Mouse (Mus musculus) stomach, embryonic 14.5 days (tissue): ENCODE measurements around the gene Snap91. TPM values are rescaled to one million over a fixed set of nuclear protein-coding genes. Genes with fewer than 3 reads are reported as not detected.

ENCODE experiments used
- ATAC-seq: fragments of 200-750 bp; cut with Nextera tagmentation; 2 replicates; pipeline ENCODE4 v1.8.0; 2017; ENCODE audit warnings: low read depth, moderate TSS enrichment; ENCODE audit not compliant: insufficient number of reproducible peaks, insufficient read depth, low FRiP score
- H3K27ac ChIP-seq: fragments of 300-500 bp; sonication (generic); 2 replicates; pipeline ENCODE4 v1.5.1; 2014; ENCODE audit warnings: mild to moderate bottlenecking, low read length, moderate library complexity, mixed read lengths
- H3K27me3 ChIP-seq: fragments of 300-500 bp; sonication (generic); 2 replicates; pipeline ENCODE4 v1.6.1; 2014; ENCODE audit warnings: low read length, control low read depth, mixed read lengths; ENCODE audit not compliant: control insufficient read depth, insufficient read depth
- H3K36me3 ChIP-seq: fragments of 300-500 bp; sonication (generic); 2 replicates; pipeline ENCODE4 v1.6.1; 2014; ENCODE audit warnings: mild to moderate bottlenecking, control low read depth, low read length, moderate library complexity, mixed read lengths; ENCODE audit not compliant: control insufficient read depth, insufficient read depth
- H3K4me1 ChIP-seq: fragments of 300-500 bp; sonication (generic); 2 replicates; pipeline ENCODE4 v1.6.1; 2014; ENCODE audit warnings: low read length, control low read depth, mixed read lengths; ENCODE audit not compliant: control insufficient read depth, insufficient read depth
- H3K4me2 ChIP-seq: fragments of 300-500 bp; sonication (generic); replicated peaks from 2 replicates; pipeline ENCODE4 v1.6.1; 2014; ENCODE audit warnings: low read depth, low read length, control low read depth
- H3K4me3 ChIP-seq: fragments of 300-500 bp; sonication (generic); 2 replicates; pipeline ENCODE4 v1.5.1; 2014; ENCODE audit warnings: low read depth, low read length, control low read depth
- H3K9ac ChIP-seq: fragments of 300-500 bp; sonication (generic); replicated peaks from 2 replicates; pipeline ENCODE4 v1.6.1; 2014; ENCODE audit warnings: low read depth, mild to moderate bottlenecking, control low read depth, low read length, moderate library complexity, mixed read lengths
- H3K9me3 ChIP-seq: fragments of 300-500 bp; sonication (generic); 2 replicates; pipeline ENCODE4 v1.6.1; 2016; ENCODE audit warnings: low read depth, low read length, control low read depth; ENCODE audit not compliant: control insufficient read depth
- WGBS: fragments of 180-500 bp; shearing (Covaris S2); extraction: QIAGEN DNeasy Blood & Tissue Kit; methylation state at CpG from one replicate; pipeline ENCODE4 v1.1.7; 2014; 5-methylcytosine and 5-hydroxymethylcytosine counted together
- polyA plus RNA-seq: library from polyadenylated mRNA; unstranded; fragments of >200 nt; fragmentation: Nextera tagmentation; extraction: Ambion mirVana; gene quantifications from 2 replicates; pipeline ENCODE4 v1.2.1, GENCODE M21; 2014

Snap91 gene
- polyA plus RNA-seq, 1 experiment from 2014 or later, result 4.5 TPM

GRCm38 (mm10) chr9:86873681-86874080 is 6.8 kb downstream of the Snap91 start:
- Histone ChIP-seq H3K27ac (no peak overlapping the region), H3K4me1 (no peaks in the 10 kb centered on the region), H3K4me2 (no peak overlapping the region), H3K27me3 (peaks cover 7% of the 10 kb centered on the region), H3K9ac (no peak overlapping the region), H3K36me3 (no peaks in the 10 kb centered on the region), H3K9me3 (no peaks in the 10 kb centered on the region), H3K4me3 (no peak overlapping the region)
- 79% methylated on average over 4 of the region's 4 CpGs for WGBS
- no peak for ATAC-seq

DNA sequence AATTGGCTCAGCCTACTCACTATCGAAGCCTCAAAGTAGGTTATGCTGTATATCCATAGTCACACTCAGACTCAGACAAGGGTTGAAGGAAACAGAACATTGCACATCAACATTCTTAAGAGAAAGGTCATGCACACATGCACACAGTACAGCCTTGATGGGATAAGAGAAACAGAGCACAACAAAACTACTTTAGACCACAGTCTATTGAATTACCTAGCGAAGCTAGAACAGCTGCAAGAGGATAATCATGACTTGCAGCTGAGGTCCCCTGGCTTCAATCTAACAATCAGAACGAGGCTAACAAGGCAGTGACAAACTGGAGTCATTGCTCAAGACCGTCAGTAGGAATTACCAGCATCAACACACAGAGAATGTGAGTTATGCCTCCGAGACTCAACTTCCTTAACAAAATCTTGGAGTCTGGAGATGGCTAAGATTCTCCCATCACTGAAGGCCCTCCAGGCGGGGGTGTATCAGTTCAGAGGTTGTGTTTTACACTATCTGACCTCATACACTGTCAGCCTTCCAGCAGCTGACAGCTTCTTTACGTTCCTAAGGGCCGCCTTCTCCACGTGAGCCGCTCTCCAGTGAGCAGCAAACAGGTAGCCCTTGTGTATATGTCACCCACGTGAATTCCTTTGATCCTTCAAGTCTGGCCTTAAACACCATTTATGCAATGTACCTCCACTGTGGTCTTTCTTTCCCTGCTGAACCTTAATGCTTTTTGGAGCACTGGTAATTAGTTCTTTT is 10.7 kb downstream of the Snap91 start:
- no peak overlapping the region for H3K27ac ChIP-seq
- no peak overlapping the region for H3K4me2 ChIP-seq
- ATAC-seq, result no peak
- H3K9me3 ChIP-seq, result no peaks in the 10 kb centered on the region
- H3K4me1 ChIP-seq, result no peaks in the 10 kb centered on the region
- H3K27me3 ChIP-seq, result no peaks in the 10 kb centered on the region
- H3K36me3 ChIP-seq, result no peaks in the 10 kb centered on the region
- H3K4me3 ChIP-seq, result no peak overlapping the region
- 56% methylated on average over 11 of the region's 11 CpGs for WGBS
- H3K9ac ChIP-seq, result no peak overlapping the region

- Histone ChIP-seq H3K4me2 (no peak overlapping the region), H3K27me3 (no peaks in the 10 kb centered on the region), H3K9me3 (no peaks in the 10 kb centered on the region; the same call in 1 of the 2 replicates), H3K9ac (no peak overlapping the region), H3K4me3 (no peak overlapping the region), H3K36me3 (no peaks in the 10 kb centered on the region), H3K4me1 (no peaks in the 10 kb centered on the region), H3K27ac (no peak overlapping the region)
- WGBS, result 79% methylated on average over 4 of the region's 4 CpGs
- ATAC-seq, result no peak
Measured at GRCm38 (mm10) chr9:86858101-86858500, 22.4 kb downstream of the Snap91 start.

- H3K9me3 ChIP-seq, result no peaks in the 10 kb centered on the region; the same call in 1 of the 2 replicates
- no peak overlapping the region for H3K27ac ChIP-seq
- WGBS, result 88% methylated on average over 2 of the region's 2 CpGs
- no peak overlapping the region for H3K9ac ChIP-seq
- no peak for ATAC-seq
- no peaks in the 10 kb centered on the region for H3K27me3 ChIP-seq
- H3K4me2 ChIP-seq, result no peak overlapping the region
- no peaks in the 10 kb centered on the region for H3K4me1 ChIP-seq
- no peaks in the 10 kb centered on the region for H3K36me3 ChIP-seq
- no peak overlapping the region for H3K4me3 ChIP-seq
Measured at GRCm38 (mm10) chr9:86857626-86858025, 22.8 kb downstream of the Snap91 start.

DNA sequence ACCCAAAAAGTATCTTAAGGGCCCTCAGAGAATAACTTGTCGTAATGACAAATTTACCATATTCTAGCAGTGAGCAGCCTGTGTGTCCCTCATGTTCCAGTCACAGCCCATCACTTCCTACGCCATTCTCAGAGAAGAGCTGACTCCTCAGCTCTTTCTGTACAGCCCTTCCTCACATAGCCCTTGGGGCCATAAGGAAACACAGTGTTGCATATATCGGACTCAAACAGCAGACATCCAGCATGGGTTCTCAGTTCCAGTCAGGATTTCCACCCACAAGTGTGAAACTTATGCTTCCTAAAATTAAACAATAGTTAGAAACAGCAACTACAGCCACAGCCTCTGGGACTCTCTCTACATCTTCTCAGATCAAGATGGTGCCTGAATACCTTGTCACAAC is 27.6 kb downstream of the Snap91 start:
- no peak overlapping the region for H3K27ac ChIP-seq
- no peak overlapping the region for H3K4me2 ChIP-seq
- H3K4me1 ChIP-seq, result no peaks in the 10 kb centered on the region
- no peak for ATAC-seq
- H3K4me3 ChIP-seq, result no peak overlapping the region
- H3K9ac ChIP-seq, result no peak overlapping the region
- H3K9me3 ChIP-seq, result no peaks in the 10 kb centered on the region; the same call in 1 of the 2 replicates
- 92% methylated on average over 3 of the region's 3 CpGs for WGBS
- no peaks in the 10 kb centered on the region for H3K36me3 ChIP-seq
- no peaks in the 10 kb centered on the region for H3K27me3 ChIP-seq

GRCm38 (mm10) chr9:86851689-86852088 is 28.8 kb downstream of the Snap91 start:
- H3K36me3 ChIP-seq, result no peaks in the 10 kb centered on the region
- 87% methylated on average over 5 of the region's 5 CpGs for WGBS
- no peak for ATAC-seq

DNA sequence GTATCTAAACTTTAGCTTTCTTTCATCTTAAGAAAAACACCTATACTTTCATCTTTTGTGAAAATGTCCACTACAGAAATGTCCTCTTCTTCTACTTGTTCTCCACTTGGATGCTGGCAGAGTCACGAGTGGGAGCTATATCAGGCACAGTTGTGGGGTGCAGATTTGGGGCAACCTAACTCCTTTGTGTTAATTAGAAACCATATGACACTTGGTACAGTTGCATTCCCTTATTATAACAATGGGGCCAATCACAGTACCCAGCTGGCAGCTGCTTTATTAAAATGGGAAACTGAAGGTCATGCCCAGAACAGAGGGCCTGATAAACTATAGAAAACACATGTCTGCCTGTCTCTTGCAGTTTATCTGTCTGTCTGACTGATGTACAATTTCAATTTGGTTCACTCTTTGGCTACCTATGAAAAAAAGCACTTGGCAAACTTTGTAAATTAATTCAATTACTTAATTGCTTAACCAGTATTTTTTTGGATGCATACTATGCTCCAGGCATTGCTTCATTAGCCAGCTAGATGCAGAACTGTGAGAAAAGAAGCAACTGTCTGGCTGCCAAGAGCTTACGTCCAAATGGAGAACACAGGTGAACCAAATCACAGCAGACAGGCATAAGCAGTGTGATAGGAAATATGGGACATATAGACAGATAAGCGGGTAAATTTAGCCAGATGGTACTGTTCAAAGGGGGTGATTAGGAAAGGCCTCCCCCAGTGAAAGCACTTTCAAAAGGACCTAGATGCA is 29.8 kb downstream of the Snap91 start:
- H3K27me3 ChIP-seq, result no peaks in the 10 kb centered on the region
- 69% methylated on average over 3 of the region's 3 CpGs for WGBS
- no peak overlapping the region for H3K4me2 ChIP-seq
- H3K36me3 ChIP-seq, result no peaks in the 10 kb centered on the region
- H3K27ac ChIP-seq, result no peak overlapping the region
- no peaks in the 10 kb centered on the region for H3K4me1 ChIP-seq
- no peak for ATAC-seq
- H3K9ac ChIP-seq, result no peak overlapping the region
- no peak overlapping the region for H3K4me3 ChIP-seq
- H3K9me3 ChIP-seq, result no peaks in the 10 kb centered on the region; the same call in 1 of the 2 replicates

More at GRCm38 (mm10) chr9:86851689-86852088, 28.8 kb downstream of the Snap91 start:
- Histone ChIP-seq H3K27ac (no peak overlapping the region), H3K4me3 (no peak overlapping the region), H3K27me3 (no peaks in the 10 kb centered on the region), H3K9me3 (no peaks in the 10 kb centered on the region; the same call in 1 of the 2 replicates), H3K9ac (no peak overlapping the region), H3K4me2 (no peak overlapping the region), H3K4me1 (no peaks in the 10 kb centered on the region)

DNA sequence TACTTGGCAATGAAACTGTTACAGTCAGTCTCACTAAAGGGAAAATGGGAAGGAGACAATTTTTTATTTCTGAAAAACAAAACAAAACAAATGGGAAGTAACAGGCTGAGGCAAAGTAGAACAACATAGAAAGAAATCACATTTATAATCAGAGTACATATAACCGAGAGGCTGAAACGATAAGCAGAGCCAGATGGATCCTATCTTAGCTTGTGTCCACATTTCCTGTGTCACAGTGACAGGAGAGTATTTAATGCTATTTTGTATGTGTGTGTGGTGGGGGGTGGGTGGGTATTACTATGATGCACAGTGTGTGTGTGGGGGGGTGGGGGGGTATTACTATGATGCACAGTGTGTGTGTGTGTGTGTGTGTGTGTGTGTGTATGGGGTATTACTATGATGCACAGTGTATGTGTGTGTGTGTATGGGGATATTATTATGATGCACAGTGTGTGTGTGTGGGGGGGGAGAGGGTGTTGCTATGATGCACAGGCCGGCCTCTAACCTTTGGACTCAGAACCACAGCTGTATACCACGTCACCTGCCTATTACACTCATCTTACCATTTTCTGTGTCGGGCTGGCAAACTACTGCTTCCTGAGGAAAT is 36.6 kb downstream of the Snap91 start:
- Histone ChIP-seq H3K27me3 (no peaks in the 10 kb centered on the region), H3K27ac (no peak overlapping the region)
- WGBS, result 62% methylated on average over 5 of the region's 5 CpGs

More for the DNA sequence above, 36.6 kb downstream of the Snap91 start:
- ATAC-seq, result no peak
- H3K9ac ChIP-seq, result no peak overlapping the region
- H3K4me1 ChIP-seq, result no peaks in the 10 kb centered on the region
- no peaks in the 10 kb centered on the region for H3K9me3 ChIP-seq
- no peaks in the 10 kb centered on the region for H3K36me3 ChIP-seq
- no peak overlapping the region for H3K4me3 ChIP-seq
- H3K4me2 ChIP-seq, result no peak overlapping the region
